In genomic region chr1:177440411-177440810, GRCm38 (mm10) we compare ENCODE assay signal across 8 mouse cellular contexts. TPM values are rescaled to one million over a fixed set of nuclear protein-coding genes. Genes with fewer than 3 reads are reported as not detected.
DNase-seq lines count a peak whose midpoint lies in the region; ATAC-seq and TF ChIP-seq lines count a peak whose summit lies in the region.

No protein-coding gene starts in this region.

- H3K9ac ChIP-seq in kidney, embryonic 14.5 days (ENCODE audit: low read depth, low read length) = no peak overlapping the region
- no peak overlapping the region for H3K9ac ChIP-seq in liver, embryonic 13.5 days

- no peaks in the 10 kb centered on the region for H3K9me3 ChIP-seq in kidney, embryonic 14.5 days (ENCODE audit: control insufficient read depth, low read length)
- no peaks in the 10 kb centered on the region for H3K9me3 ChIP-seq in embryonic facial prominence, embryonic 10.5 days
- no peaks in the 10 kb centered on the region for H3K9me3 ChIP-seq in liver, embryonic 13.5 days (replicated peaks)

- H3K4me1 ChIP-seq in kidney, embryonic 14.5 days (ENCODE audit: control insufficient read depth, insufficient read depth, low read length) = peaks cover 15% of the 10 kb centered on the region; the same call in 1 of the 2 replicates
- H3K4me1 ChIP-seq in embryonic facial prominence, embryonic 10.5 days = peaks cover 36% of the 10 kb centered on the region
- peaks cover 31% of the 10 kb centered on the region for H3K4me1 ChIP-seq in liver, embryonic 13.5 days (replicated peaks)

- no peak overlapping the region for H3K27ac ChIP-seq in kidney, embryonic 14.5 days (ENCODE audit: low read depth, low read length)
- H3K27ac ChIP-seq in embryonic facial prominence, embryonic 10.5 days (replicated peaks) = no peak overlapping the region
- H3K27ac ChIP-seq in liver, embryonic 13.5 days = no peak overlapping the region
- H3K27ac ChIP-seq in layer of hippocampus, adult 2 months = no peak overlapping the region

- TF ChIP-seq CTCF in layer of hippocampus, adult 2 months (conservative IDR thresholded peaks at IDR 0.05) = no peak

- no peaks in the 10 kb centered on the region for H3K36me3 ChIP-seq in kidney, embryonic 14.5 days (ENCODE audit: control insufficient read depth, insufficient read depth, low read length)
- H3K36me3 ChIP-seq in embryonic facial prominence, embryonic 10.5 days (replicated peaks) = no peaks in the 10 kb centered on the region
- no peaks in the 10 kb centered on the region for H3K36me3 ChIP-seq in liver, embryonic 13.5 days

- 0% methylated on average over 1 of the region's 2 CpGs for WGBS in kidney, embryonic 14.5 days
- WGBS in embryonic facial prominence, embryonic 10.5 days = 6% methylated on average over 2 of the region's 2 CpGs
- WGBS in liver, embryonic 13.5 days (ENCODE audit: insufficient replicate concordance) = 33% methylated on average over 1 of the region's 2 CpGs

- peak; percentile 32 for DNase-seq in cerebellum, adult 9-10 months
- no peak for DNase-seq in cerebellum, postnatal 14 days
- DNase-seq in kidney, adult 8-10 months = no peak
- no peak for DNase-seq in embryonic facial prominence, embryonic 10.5 days (ENCODE audit: low spot score)
- DNase-seq in liver, embryonic 13.5 days = no peak
- no peak for DNase-seq in layer of hippocampus, adult 2 months (ENCODE audit: low spot score in 2 of 2)
- DNase-seq in gastrocnemius, postnatal 14 days = no peak

- ATAC-seq in kidney, embryonic 14.5 days (ENCODE audit: low FRiP score, low TSS enrichment) = no peak
- ATAC-seq in liver, embryonic 13.5 days (ENCODE audit: low read depth) = no peak

- H3K27me3 ChIP-seq in kidney, embryonic 14.5 days (ENCODE audit: control insufficient read depth, insufficient read depth, low read length) = no peaks in the 10 kb centered on the region
- no peaks in the 10 kb centered on the region for H3K27me3 ChIP-seq in embryonic facial prominence, embryonic 10.5 days (replicated peaks; ENCODE audit: low read depth, poor library complexity, severe bottlenecking)
- no peaks in the 10 kb centered on the region for H3K27me3 ChIP-seq in liver, embryonic 13.5 days

- H3K4me2 ChIP-seq in kidney, embryonic 14.5 days (replicated peaks; ENCODE audit: low read depth, low read length) = peak overlapping the region; percentile 55
- H3K4me2 ChIP-seq in liver, embryonic 13.5 days = peak overlapping the region; percentile 88

- intact Hi-C loops in gastrocnemius, postnatal 14 days (cut with DNase I; ENCODE audit: low total_unique reads) = loop anchor here (10.0 kb wide), 1 partner anchor 244 kb away; no protein-coding TSS in a partner anchor

- no peak overlapping the region for H3K4me3 ChIP-seq in kidney, embryonic 14.5 days (ENCODE audit: low read length)
- peak overlapping the region; percentile 89 for H3K4me3 ChIP-seq in embryonic facial prominence, embryonic 10.5 days
- H3K4me3 ChIP-seq in liver, embryonic 13.5 days (replicated peaks) = peak overlapping the region; percentile 86; the same call in 1 of the 2 replicates
- no peak overlapping the region for H3K4me3 ChIP-seq in layer of hippocampus, adult 2 months

RNA-seq across cellular contexts. Expression of gene Zbtb18, which starts 1.7 kb away (rescaled TPM):
- polyA plus RNA-seq in kidney, embryonic 14.5 days (2014; fragmentation: Nextera tagmentation; extraction: Ambion mirVana) = 3.4 and 4.8 TPM in 2 replicates
- polyA plus RNA-seq in embryonic facial prominence, embryonic 10.5 days (2016; fragmentation: Nextera tagmentation; extraction: Ambion mirVana) = 2.1 and 3.4 TPM in 2 replicates
- 0.41 and 0.82 TPM in 2 replicates for polyA plus RNA-seq in liver, embryonic 13.5 days (2015; fragmentation: Nextera tagmentation; extraction: Ambion mirVana)
- total RNA-seq in layer of hippocampus, adult 2 months (2021) = 100 to 1,000 TPM; 585 to 647 TPM
- 10 to 100 TPM; 55.8 to 72.3 TPM for total RNA-seq in gastrocnemius, postnatal 14 days (2021)

Comparison
In these comparisons a context has a peak if more than half of its experiments do, and no peak if none do; other contexts are left out.
1. H3K4me3 ChIP-seq: peak in embryonic facial prominence, embryonic 10.5 days (single experiment) and liver, embryonic 13.5 days (single experiment); none in kidney, embryonic 14.5 days (single experiment) and layer of hippocampus, adult 2 months (single experiment).